Mouse (Mus musculus): ENCODE data around the gene Spns2. TPM values are rescaled to one million over a fixed set of nuclear protein-coding genes. Genes with fewer than 3 reads are reported as not detected.

The Spns2 gene
- total and polyA plus RNA-seq, 3 experiments = 0.07 to 0.17 (median 0.14) TPM

DNA sequence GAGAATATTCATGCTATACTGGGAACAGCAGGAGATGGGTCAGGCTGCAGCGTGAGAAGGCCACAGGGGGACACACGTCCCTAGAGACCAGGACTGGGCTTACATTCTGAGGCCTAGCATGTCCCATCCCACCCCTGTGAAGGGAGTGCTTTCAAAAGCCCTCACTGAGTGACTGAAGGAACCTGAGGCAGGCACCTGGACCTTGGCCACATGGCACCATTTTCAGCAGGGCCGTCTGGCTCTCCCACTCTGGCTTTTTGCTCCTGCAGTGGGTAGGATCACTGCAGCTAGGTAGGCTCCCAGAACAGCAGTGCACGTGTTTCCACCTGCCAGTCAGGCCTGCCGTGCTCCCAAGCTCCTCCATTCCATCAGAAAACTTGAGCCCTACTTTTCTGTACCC, 21.2 kb downstream of the Spns2 start:
- H3K27me3 ChIP-seq (replicated peaks) = peaks cover 2% of the 10 kb centered on the region
- in situ Hi-C loops (cut with MboI; ENCODE audit: low pct_ligation_motif_present, low pct_unique_long_range_greater_than_20kb, low sequenced_read_pairs) = no loop called here
- H3K79me2 ChIP-seq (replicated peaks; ENCODE audit: control insufficient read depth, extremely low read depth, insufficient read depth, poor library complexity, severe bottlenecking) = no peaks in the 10 kb centered on the region
- no peaks in the 10 kb centered on the region for H3K36me3 ChIP-seq (replicated peaks in 1 of 2; ENCODE audit: control insufficient read depth in 1 of 2, insufficient read depth in 1 of 2, low read length in 1 of 2)
- TF ChIP-seq POLR2AphosphoS2 (IDR thresholded peaks at IDR 0.05; ENCODE audit: low read depth, low read length) (no peak), E2F4 (IDR thresholded peaks at IDR 0.05; ENCODE audit: insufficient replicate concordance, low read depth, low read length) (no peak), ZMIZ1 (IDR thresholded peaks at IDR 0.05; ENCODE audit: low read depth, low read length) (no peak), MAX (IDR thresholded peaks at IDR 0.05; ENCODE audit: low read length) (no peak), EP300 (IDR thresholded peaks at IDR 0.05; ENCODE audit: low read length) (no peak), SIN3A (IDR thresholded peaks at IDR 0.05; ENCODE audit: low read length) (no peak), MYC (IDR thresholded peaks at IDR 0.05; ENCODE audit: low read depth, low read length) (no peak), PAX5 (IDR thresholded peaks at IDR 0.05; ENCODE audit: low read length) (no peak), ZKSCAN1 (IDR thresholded peaks at IDR 0.05; ENCODE audit: borderline replicate concordance, low read depth, low read length) (no peak), MAFK (IDR thresholded peaks at IDR 0.05; ENCODE audit: insufficient replicate concordance, low read length) (no peak), JUN (IDR thresholded peaks at IDR 0.05; ENCODE audit: insufficient read depth, low read depth, low read length) (no peak), NRF1 (IDR thresholded peaks at IDR 0.05; ENCODE audit: low read depth, low read length) (no peak), GABPA (IDR thresholded peaks at IDR 0.05; ENCODE audit: insufficient replicate concordance, low read depth, low read length) (no peak), KAT2A (IDR thresholded peaks at IDR 0.05; ENCODE audit: insufficient replicate concordance, low read length) (no peak), ELF1 (IDR thresholded peaks at IDR 0.05; ENCODE audit: low read depth, low read length) (no peak), BHLHE40 (IDR thresholded peaks at IDR 0.05; ENCODE audit: low read depth, low read length) (no peak), RCOR1 (conservative IDR thresholded peaks at IDR 0.05; ENCODE audit: low read depth, low read length) (no peak), NELFE (IDR thresholded peaks at IDR 0.05; ENCODE audit: low read depth, low read length) (no peak)
- no peaks in the 10 kb centered on the region for H3K9me3 ChIP-seq (replicated peaks; ENCODE audit: low read length)
- H3K4me1 ChIP-seq (ENCODE audit: control insufficient read depth in 1 of 2, insufficient read depth in 2 of 2) = peaks cover 34 to 63% of the 10 kb centered on the region in 2 experiments
- no peak overlapping the region for H3K4me2 ChIP-seq (ENCODE audit: insufficient read depth, low read depth, poor library complexity, severe bottlenecking)
- no peak for DNase-seq (ENCODE audit: extremely low read depth)
- no peak overlapping the region for H3K27ac ChIP-seq (ENCODE audit: insufficient read depth, low read depth)
- H3K9ac ChIP-seq (ENCODE audit: insufficient read depth, low read depth) = no peak overlapping the region
- dilution Hi-C loops (cut with MboI; ENCODE audit: extremely low pct_ligation_motif_present, extremely low pct_unique_long_range_greater_than_20kb, low sequenced_read_pairs) = no loop called here
- H3K4me3 ChIP-seq (replicated peaks in 1 of 3; ENCODE audit: low read depth in 2 of 3, low read length in 2 of 3, poor library complexity in 1 of 3) = no peak overlapping the region

- Histone ChIP-seq H3K79me2 (replicated peaks; ENCODE audit: control insufficient read depth, extremely low read depth, insufficient read depth, poor library complexity, severe bottlenecking) (no peaks in the 10 kb centered on the region), H3K27me3 (replicated peaks) (no peaks in the 10 kb centered on the region), H3K4me2 (ENCODE audit: insufficient read depth, low read depth, poor library complexity, severe bottlenecking) (peak overlapping the region; percentile 33; the same call in 1 of the 2 replicates), H3K9ac (ENCODE audit: insufficient read depth, low read depth) (no peak overlapping the region; the same call in 1 of the 2 replicates), H3K4me3 (replicated peaks in 1 of 3; ENCODE audit: low read depth in 2 of 3, low read length in 2 of 3, poor library complexity in 1 of 3) (peak overlapping the region in 1 of 3 experiments; percentile 24), H3K9me3 (replicated peaks; ENCODE audit: low read length) (no peaks in the 10 kb centered on the region), H3K27ac (ENCODE audit: insufficient read depth, low read depth) (no peak overlapping the region), H3K4me1 (ENCODE audit: control insufficient read depth in 1 of 2, insufficient read depth in 2 of 2) (peaks cover 34 to 71% of the 10 kb centered on the region in 2 experiments), H3K36me3 (replicated peaks in 1 of 2; ENCODE audit: control insufficient read depth in 1 of 2, insufficient read depth in 1 of 2, low read length in 1 of 2) (no peaks in the 10 kb centered on the region)
- in situ Hi-C loops (cut with MboI; ENCODE audit: low pct_ligation_motif_present, low pct_unique_long_range_greater_than_20kb, low sequenced_read_pairs) = no loop called here
- dilution Hi-C loops (cut with MboI; ENCODE audit: extremely low pct_ligation_motif_present, extremely low pct_unique_long_range_greater_than_20kb, low sequenced_read_pairs) = no loop called here
- peak; percentile 57 for DNase-seq (ENCODE audit: extremely low read depth)
- TF ChIP-seq JUN (IDR thresholded peaks at IDR 0.05; ENCODE audit: insufficient read depth, low read depth, low read length) (no peak), MXI1 (IDR thresholded peaks at IDR 0.05; ENCODE audit: low read depth, low read length) (0 out of 2 replicates have a peak, but pooled peaks have one; percentile 42), MAZ (IDR thresholded peaks at IDR 0.05; ENCODE audit: low read depth, low read length) (no peak), JUND (conservative IDR thresholded peaks at IDR 0.05; ENCODE audit: low read depth, low read length) (no peak), SMC3 (IDR thresholded peaks at IDR 0.05; ENCODE audit: low read depth, low read length) (no peak), CHD1 (IDR thresholded peaks at IDR 0.05; ENCODE audit: low read depth, low read length) (no peak), KAT2A (IDR thresholded peaks at IDR 0.05; ENCODE audit: insufficient replicate concordance, low read length) (no peak), SIN3A (IDR thresholded peaks at IDR 0.05; ENCODE audit: low read length) (peak; percentile 37; the same call in 1 of the 2 replicates), NRF1 (IDR thresholded peaks at IDR 0.05; ENCODE audit: low read depth, low read length) (no peak), MAFK (IDR thresholded peaks at IDR 0.05; ENCODE audit: insufficient replicate concordance, low read length) (no peak), IRF4 (IDR thresholded peaks at IDR 0.05; ENCODE audit: low read depth, low read length) (no peak), CHD2 (IDR thresholded peaks at IDR 0.05; ENCODE audit: low read length) (peak; percentile 41; the same call in 1 of the 2 replicates), UBTF (IDR thresholded peaks at IDR 0.05; ENCODE audit: low read depth, low read length) (no peak), USF1 (IDR thresholded peaks at IDR 0.05; ENCODE audit: low read depth, low read length) (no peak), EP300 (IDR thresholded peaks at IDR 0.05; ENCODE audit: low read length) (peak; percentile 33; the same call in 1 of the 2 replicates), CTCF (conservative IDR thresholded peaks at IDR 0.05 in 1 of 2, IDR thresholded peaks at IDR 0.05 in 1 of 2; ENCODE audit: low read depth in 2 of 2, low read length in 2 of 2) (no peak), MEF2A (IDR thresholded peaks at IDR 0.05; ENCODE audit: borderline replicate concordance, low read depth, low read length) (peak; percentile 72), ZNF384 (IDR thresholded peaks at IDR 0.05; ENCODE audit: low read depth, low read length) (no peak), ZMIZ1 (IDR thresholded peaks at IDR 0.05; ENCODE audit: low read depth, low read length) (no peak), POLR2A (IDR thresholded peaks at IDR 0.05; ENCODE audit: low read depth, low read length) (no peak)
Observed at GRCm38 (mm10) chr11:72466694-72467507, 22.8 kb downstream of the Spns2 start.

Measured in CH12.LX (cell line).